Mouse (Mus musculus) brown adipose tissue, adult 24 weeks (tissue): ENCODE results near the gene Tmem163. TPM values are rescaled to one million over a fixed set of nuclear protein-coding genes. Genes with fewer than 3 reads are reported as not detected.

ENCODE experiments used
- H3K27ac ChIP-seq: fragments of 200-500 bp; replicated peaks from 2 replicates; pipeline ENCODE4 v1.5.1; 2012; ENCODE audit warnings: low read depth, mild to moderate bottlenecking, low read length
- H3K4me1 ChIP-seq: fragments of 200-500 bp; 2 replicates; pipeline ENCODE4 v1.6.1; 2012; ENCODE audit warnings: low read length, mixed read lengths; ENCODE audit not compliant: control insufficient read depth, insufficient read depth, insufficient read length
- H3K4me3 ChIP-seq: fragments of 200-500 bp; 2 replicates; pipeline ENCODE4 v1.5.1; 2012; ENCODE audit warnings: low read depth, mild to moderate bottlenecking, low read length, moderate library complexity; ENCODE audit not compliant: insufficient read depth
- polyA plus RNA-seq: library from polyadenylated mRNA; stranded (reverse); fragments of >200 nt; gene quantifications from 2 replicates; pipeline ENCODE4 v1.2.4, GENCODE M21; 2012; ENCODE audit not compliant: missing spikeins, insufficient read depth, insufficient read length

Gene Tmem163
- polyA plus RNA-seq, 1 experiment = not detected

- no peak overlapping the region for H3K27ac ChIP-seq
- H3K4me3 ChIP-seq = no peak overlapping the region
- no peaks in the 10 kb centered on the region for H3K4me1 ChIP-seq
These were observed 171.1 kb downstream of the Tmem163 start for GRCm38 (mm10) chr1:127508067-127508739.

- Histone ChIP-seq H3K27ac (no peak overlapping the region), H3K4me1 (no peaks in the 10 kb centered on the region), H3K4me3 (no peak overlapping the region)
These were observed 172.2 kb downstream of the Tmem163 start for GRCm38 (mm10) chr1:127507042-127507650.

- no peaks in the 10 kb centered on the region for H3K4me1 ChIP-seq
- H3K4me3 ChIP-seq = no peak overlapping the region
- H3K27ac ChIP-seq = no peak overlapping the region
These were observed 178.6 kb downstream of the Tmem163 start for GRCm38 (mm10) chr1:127500701-127501100.

- Histone ChIP-seq H3K4me1 (no peaks in the 10 kb centered on the region), H3K27ac (no peak overlapping the region), H3K4me3 (no peak overlapping the region)
These were observed 179.1 kb downstream of the Tmem163 start for GRCm38 (mm10) chr1:127500219-127500618.

- Histone ChIP-seq H3K4me1 (no peaks in the 10 kb centered on the region), H3K27ac (no peak overlapping the region), H3K4me3 (no peak overlapping the region)
These were observed 180.6 kb downstream of the Tmem163 start for GRCm38 (mm10) chr1:127498746-127499145.

- H3K27ac ChIP-seq = no peak overlapping the region
- no peaks in the 10 kb centered on the region for H3K4me1 ChIP-seq
- no peak overlapping the region for H3K4me3 ChIP-seq
These were observed 182.4 kb downstream of the Tmem163 start for GRCm38 (mm10) chr1:127496737-127497543.

GRCm38 (mm10) chr1:127487161-127487560 is 192.2 kb downstream of the Tmem163 start:
- Histone ChIP-seq H3K4me1 (no peaks in the 10 kb centered on the region), H3K27ac (no peak overlapping the region), H3K4me3 (no peak overlapping the region)

- H3K4me3 ChIP-seq = no peak overlapping the region
- H3K27ac ChIP-seq = no peak overlapping the region
These were observed 194.5 kb downstream of the Tmem163 start for GRCm38 (mm10) chr1:127484826-127485225.

GRCm38 (mm10) chr1:127484188-127484587 is 195.2 kb downstream of the Tmem163 start:
- no peak overlapping the region for H3K27ac ChIP-seq
- no peak overlapping the region for H3K4me3 ChIP-seq
- no peaks in the 10 kb centered on the region for H3K4me1 ChIP-seq

More at GRCm38 (mm10) chr1:127484826-127485225, 194.5 kb downstream of the Tmem163 start:
- no peaks in the 10 kb centered on the region for H3K4me1 ChIP-seq

GRCm38 (mm10) chr1:127482911-127483310 is 196.4 kb downstream of the Tmem163 start:
- Histone ChIP-seq H3K4me1 (no peaks in the 10 kb centered on the region), H3K4me3 (no peak overlapping the region), H3K27ac (no peak overlapping the region)

GRCm38 (mm10) chr1:127475756-127476155 is 203.6 kb downstream of the Tmem163 start:
- H3K4me3 ChIP-seq = no peak overlapping the region
- no peak overlapping the region for H3K27ac ChIP-seq
- no peaks in the 10 kb centered on the region; the same call in 1 of the 2 replicates for H3K4me1 ChIP-seq

GRCm38 (mm10) chr1:127470175-127470574 is 209.2 kb downstream of the Tmem163 start:
- H3K4me3 ChIP-seq = no peak overlapping the region

GRCm38 (mm10) chr1:127467238-127467637 is 212.1 kb downstream of the Tmem163 start:
- Histone ChIP-seq H3K27ac (no peak overlapping the region), H3K4me3 (no peak overlapping the region), H3K4me1 (no peaks in the 10 kb centered on the region)

More at GRCm38 (mm10) chr1:127470175-127470574, 209.2 kb downstream of the Tmem163 start:
- Histone ChIP-seq H3K27ac (no peak overlapping the region), H3K4me1 (no peaks in the 10 kb centered on the region)

- Histone ChIP-seq H3K4me1 (no peaks in the 10 kb centered on the region), H3K27ac (no peak overlapping the region), H3K4me3 (no peak overlapping the region)
These were observed 214.1 kb downstream of the Tmem163 start for GRCm38 (mm10) chr1:127465292-127465691.

- Histone ChIP-seq H3K27ac (no peak overlapping the region), H3K4me1 (no peaks in the 10 kb centered on the region), H3K4me3 (no peak overlapping the region)
These were observed 215.3 kb downstream of the Tmem163 start for GRCm38 (mm10) chr1:127464041-127464440.
